Mouse (Mus musculus) Muller cell, postnatal 12 days (primary cell): Measurements from ENCODE around the gene Nol11.
A peak's percentile ranks its signal among the peaks of the same experiment; 100 is the strongest.

Experiments used
- DNase-seq: peaks from one replicate; pipeline ENCODE4 v3.0.0-alpha.2; 2015; ENCODE audit errors: inconsistent ontology term

The Nol11 gene

DNA sequence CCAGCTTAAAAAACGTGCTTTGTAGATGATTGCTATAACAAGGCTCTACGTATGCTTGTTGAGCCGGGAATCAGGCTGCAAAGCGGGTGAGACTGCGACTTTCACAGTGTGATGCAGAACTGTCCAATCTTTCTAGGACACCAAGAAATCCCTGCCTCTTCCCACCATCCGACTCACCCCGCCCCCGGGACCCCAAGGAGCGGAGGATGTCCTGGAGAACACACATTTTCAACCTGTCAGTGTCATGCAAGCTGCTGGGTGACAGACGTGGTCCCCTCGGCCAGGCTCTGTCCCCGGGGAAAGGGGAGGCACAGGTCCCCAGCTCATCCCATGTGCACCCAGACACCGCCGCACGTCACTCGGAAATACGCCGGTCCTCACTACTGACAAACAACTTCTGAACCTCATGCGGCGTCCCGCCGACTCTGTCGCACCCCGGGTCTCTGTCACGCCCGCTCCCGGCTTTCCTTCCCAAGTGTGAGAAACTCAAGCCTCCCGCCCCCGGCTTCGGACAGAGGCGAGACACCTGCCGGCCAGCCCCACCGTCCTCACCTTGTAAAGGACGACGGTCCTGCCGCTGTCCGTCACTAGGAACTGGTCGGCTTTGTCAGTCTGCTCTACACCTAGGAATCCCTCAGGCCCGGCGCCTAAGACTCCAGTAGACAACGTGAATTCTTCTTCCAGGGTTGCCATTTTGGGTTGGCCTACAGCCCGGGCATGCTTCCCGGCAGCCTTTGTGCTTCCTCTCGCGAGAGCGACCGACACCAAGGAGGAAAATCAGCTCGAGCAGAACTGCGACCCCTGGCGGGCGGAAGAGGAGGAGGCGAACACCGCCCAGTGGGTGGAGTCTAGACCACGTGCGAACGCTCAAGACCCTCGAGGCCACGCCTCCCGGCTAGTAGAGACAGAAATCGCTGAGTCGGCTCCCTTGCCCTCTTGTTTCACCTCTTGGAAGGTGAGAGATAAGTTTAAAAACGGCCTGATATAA is at the start of gene Nol11:
TSS of gene Nol11 (minus strand) at position 817 of the 988 bp plus-strand sequence.
- peak; percentile 96 for DNase-seq

DNA sequence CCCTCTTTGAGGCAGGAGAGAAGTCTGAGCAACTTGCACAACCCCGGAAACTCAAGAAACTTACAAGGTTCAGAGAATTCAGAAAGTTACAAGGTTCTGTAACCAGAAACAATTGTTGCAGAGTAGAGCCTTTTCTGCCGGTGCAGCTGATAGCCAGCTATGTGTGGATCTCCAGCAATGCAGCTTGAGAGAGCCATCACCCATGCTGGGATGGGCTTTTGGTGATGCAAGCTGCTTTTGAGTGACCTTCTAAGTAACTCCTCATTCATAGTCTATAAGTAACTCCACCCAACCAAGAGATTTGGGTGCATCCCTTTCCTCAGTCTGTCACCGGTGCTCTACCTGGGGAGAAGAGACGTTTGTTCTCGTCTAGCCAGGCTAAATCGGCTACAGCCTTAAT is 49.3 kb upstream of the Nol11 start:
- DNase-seq = no peak

DNA sequence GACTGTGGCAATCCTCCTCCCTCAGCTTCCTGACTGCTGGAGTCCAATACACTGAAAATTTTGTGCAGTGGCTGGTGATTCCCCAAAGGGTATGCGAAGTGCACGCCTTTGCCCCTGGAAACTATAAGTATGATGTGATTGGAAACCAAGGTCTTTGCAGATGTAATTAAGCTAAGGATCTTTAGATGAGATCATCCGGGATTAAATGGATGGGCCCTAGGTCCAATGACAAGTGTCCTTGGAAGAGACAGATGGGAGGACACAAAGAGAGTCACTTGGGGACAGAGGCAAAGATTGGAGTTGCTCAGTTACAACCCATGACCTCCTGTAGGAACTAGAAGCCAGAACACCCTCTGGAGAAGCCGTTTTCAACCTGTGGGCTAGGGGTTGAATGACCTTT is 48.4 kb upstream of the Nol11 start:
- no peak for DNase-seq

DNA sequence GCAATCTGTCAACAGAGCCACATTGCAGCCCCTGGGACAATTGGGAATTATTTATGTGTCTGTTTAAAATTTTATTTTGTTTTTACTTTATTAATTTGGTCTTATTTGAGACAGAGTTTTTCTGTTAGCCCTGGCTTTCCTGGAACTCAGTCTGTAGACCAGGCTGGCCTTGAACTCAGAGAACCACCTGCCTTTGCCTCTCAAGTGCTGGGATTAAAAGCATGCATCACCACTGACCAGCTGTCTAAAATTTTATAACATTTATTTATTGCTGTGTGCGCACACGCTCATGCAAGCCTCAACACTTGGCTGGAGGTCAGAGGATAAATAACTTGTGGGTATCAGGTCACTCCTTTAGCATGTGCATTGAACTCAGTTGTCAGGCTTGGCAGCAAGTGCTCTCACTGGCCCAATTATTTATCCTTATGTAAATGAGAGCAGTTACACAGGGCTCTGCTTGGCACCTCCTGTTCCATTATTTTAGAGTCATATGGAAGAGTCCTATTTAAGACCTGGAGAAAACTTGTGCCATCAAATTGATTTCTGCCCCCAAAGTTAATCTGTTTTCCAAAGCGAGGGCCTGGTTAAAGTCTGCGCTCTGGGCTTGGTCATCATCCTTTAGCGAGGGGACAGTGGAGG is 44.2 kb upstream of the Nol11 start:
- no peak for DNase-seq

DNA sequence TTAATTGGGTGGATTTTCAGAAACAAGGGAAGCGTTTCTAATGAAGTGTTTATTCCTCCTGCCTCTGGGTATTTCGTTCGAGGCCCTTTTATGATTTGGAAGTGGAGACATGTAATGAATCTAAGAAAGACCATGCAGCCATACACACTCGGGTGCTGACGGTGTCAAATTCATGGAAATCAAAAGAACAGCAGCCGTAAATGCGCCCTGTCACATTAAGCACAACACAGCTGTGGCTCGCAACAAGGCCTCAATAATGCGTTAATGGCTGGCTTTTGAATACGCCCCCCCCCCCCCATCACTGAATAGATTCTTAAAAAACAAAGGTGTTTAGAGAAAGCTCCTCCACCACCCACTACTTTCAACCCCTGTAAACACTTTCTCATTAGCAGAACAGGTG is 40.9 kb upstream of the Nol11 start:
- no peak for DNase-seq

DNA sequence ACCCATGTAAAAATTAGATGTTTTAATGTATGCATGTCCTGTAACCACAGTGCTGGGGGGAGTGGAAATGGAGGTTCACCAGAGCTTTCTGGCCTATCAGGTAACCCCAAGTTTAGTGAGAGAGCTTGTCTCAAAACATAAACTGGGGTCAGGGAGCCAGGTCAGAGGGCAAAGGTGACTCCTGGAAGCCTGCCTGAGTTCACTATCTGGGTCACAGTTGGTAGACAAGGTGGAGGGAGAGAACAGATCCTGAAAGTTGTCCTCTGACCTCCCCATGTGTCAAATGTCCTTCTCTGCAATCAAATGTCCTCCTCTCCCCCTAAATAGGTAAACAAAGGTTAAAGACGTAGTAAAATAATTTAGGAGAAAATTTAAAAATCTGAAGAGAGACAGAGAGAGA is 37.2 kb upstream of the Nol11 start:
- DNase-seq = no peak

DNA sequence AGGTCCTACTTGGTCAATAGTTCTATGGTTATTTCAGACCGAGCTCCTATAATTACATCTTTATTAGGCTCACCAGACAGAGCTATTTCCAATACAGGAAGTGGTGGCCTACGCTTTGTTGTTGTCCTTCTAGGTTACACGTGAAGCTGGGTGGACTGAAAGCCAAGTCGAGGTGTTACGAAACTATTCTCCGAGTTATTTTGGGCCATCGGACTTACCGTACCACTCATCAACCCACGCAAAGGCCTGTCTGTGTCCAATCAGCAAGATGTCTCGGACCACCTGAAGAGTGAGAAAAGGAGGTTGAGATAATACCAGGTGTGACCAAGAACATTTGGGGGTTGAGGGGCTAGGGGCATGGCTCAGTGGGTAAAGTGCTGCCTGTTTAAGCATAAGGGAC is 36.8 kb upstream of the Nol11 start:
- DNase-seq = no peak

DNA sequence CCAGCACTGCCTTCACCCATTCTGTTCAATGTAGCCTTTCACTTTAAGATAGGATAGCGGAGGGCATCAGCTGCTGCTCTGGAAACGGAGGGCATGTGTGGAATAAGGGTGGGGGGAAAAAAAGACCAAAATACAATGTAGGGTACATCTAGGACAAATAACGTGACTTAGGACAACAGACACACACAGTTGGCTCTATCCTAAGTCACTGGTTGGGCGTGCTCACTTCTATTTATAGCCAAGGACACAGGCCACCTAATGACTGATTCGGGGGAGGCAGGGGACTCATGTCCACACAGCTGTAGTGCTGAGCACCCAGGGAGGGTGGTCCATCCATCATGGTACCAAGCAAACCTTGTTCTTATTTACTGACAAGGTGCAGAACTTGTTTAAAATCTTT is 36.1 kb upstream of the Nol11 start:
- DNase-seq = no peak

DNA sequence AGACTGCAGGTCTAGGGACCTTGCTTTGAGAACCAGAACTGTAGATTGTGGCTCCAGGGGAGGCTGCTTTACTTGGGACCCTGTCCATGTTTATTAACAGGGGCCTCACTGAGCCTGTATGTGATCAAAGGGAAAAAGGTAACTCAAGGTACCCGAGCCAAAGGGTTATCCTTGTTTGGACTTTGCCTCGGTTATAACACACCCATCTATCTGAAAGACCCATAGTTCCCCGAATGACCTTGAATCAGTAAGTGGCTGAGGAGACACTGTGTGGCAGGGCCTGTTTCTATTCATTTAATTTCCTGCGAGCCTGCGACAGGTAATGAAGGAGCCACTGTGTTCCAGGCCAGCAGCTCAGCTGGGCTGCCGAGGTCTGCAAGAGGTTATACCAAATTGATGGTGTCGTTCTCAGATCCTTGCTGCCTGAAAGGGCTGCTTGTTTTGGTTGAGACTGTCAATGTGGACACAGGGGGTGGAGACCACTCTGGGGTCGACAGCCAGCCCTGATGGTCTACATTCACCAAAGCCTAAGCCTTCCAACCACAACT is 34.6 kb upstream of the Nol11 start:
- no peak for DNase-seq

DNA sequence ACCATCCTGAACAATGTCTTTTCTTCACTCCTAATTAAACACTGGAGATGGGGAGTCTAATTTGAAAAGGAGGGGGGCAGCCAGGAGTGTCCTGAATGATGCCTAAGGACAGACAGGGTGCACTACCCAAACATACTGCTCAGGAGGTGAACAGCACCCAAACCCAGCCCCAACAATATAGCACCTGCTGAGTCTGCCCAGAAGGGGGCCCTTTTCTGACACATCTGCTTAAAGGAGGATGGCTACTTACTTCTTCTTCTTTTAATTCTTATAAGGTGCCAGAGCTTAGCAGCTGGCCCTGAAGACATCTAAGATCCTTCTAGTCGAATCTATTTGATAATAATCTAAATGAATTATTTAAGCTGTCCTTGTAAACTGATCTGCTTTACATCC is 34.0 kb upstream of the Nol11 start:
- no peak for DNase-seq

DNA sequence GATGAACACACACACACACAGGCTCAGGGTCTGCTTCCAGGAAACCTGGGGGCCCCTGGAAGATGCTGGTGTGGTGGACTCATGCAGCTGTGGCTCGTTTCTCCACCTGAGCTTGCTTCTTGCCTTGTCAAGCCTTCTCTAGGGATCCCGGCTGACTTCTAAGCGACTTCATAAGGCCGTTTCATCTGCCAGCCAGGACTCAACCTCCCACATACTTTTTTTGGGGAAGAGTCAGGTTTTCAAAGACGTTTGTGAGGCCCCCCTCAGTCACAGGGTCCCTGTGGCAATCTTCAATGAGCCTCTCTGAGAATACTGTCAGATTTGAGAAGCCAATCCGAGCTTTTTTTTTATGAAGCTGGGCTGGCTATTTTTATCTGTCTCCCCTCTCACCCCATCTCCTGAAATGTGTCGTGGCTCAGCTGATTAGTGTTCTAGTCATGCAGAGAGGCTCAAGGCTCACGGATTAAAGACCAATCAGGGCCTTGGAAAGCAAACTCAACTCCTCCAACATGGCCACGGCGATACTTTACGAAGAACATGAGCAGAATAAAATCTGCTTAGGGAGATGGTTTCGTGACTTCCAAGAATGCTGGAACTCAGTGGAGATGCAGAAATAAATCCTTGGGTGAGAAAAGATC is 33.5 kb upstream of the Nol11 start:
- DNase-seq = no peak

DNA sequence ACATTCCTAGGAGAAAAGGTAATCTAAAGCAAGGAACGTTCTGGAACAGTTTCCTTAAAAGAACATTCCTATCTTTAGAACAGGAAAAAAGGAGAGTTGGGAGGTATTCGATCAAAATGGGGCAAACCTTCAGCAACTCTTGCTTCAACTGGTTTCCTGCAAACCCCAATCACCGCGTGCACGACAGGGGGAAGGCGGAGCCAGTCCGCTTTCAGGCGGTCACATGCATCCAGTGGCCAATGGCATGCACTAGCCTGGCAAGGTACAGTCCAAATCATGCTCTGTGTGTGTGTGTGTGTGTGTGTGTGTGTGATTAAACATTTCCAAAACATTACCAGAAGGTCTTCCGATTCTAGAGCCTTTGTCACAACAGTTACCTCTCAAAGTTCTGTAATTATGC is 25.9 kb upstream of the Nol11 start:
- DNase-seq = no peak

DNA sequence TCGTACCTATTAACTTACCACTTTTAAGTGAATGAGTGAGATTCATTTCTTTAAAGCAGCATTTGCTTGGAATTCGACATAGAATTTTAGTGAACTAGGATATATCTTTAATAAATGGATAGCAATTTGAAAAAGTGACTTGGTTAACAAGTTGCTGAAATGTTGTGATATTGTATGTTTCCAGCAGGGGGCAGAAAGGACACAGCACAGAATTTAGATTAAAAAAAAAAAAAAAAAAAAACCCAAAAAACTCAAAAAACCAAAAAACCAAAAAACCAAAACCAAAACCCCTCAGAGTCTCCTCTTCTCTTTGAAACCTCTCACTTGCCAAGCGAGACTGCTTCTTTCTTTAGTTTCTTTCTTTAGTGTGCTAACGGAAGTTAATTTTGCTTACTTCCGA is 24.6 kb upstream of the Nol11 start:
- DNase-seq = peak; percentile 11

DNA sequence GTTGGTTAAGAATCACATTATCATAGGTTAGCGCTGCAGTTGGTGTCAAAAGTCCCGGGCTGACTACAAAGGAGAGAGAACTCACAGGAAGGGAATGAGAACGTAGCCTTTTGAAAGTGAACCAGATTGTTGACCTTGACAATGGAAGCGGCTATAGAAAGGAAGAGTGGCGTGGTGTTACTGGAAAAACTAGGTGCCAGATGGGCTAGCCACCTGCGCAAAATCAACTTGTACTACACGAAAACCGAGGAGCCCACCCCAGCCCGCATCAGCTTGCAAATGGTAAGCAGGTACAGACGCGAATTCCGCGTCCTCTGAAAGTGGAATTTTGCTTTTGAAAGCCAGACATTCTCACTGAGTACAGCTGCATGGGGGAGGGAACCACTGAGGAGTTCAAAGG is 20.6 kb upstream of the Nol11 start:
- DNase-seq = no peak

DNA sequence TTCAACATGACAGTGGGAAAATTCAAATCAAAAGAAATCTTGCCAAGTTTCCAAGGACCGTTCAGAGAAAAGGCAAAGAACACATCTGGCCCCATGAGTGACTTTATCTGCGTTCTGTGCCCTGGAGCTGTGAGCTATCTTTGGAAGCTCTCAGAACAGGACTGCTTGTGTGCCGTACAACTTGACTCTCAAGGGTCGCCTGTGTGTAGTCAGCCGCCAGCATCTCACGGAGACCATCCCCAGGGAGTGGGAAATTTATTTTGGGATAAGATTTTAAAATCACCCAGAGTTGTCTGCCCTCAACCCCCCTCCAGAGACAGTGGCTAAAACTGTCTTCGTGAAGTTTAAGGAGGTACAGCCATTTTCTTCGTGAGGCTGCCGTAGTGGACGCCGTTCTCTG is 12.6 kb upstream of the Nol11 start:
- DNase-seq = no peak

DNA sequence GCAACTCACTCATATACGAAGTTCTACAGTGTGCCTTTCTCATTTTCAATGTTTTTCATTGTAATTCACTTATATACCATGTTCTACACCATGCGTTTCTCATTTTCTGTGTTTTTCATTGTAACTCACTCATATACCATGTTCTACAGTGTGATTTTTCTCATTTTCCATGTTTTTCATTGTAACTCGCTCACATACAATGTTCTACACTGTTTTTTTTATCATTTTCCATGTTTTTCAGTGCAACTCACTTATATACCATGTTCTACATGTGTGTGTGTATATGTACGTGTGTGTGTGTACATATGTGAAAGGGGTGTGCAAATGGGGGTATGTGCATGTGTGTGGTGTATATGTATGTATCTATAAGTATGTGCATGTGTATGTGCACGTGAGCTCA is 10.1 kb upstream of the Nol11 start:
- DNase-seq = peak; percentile 12

DNA sequence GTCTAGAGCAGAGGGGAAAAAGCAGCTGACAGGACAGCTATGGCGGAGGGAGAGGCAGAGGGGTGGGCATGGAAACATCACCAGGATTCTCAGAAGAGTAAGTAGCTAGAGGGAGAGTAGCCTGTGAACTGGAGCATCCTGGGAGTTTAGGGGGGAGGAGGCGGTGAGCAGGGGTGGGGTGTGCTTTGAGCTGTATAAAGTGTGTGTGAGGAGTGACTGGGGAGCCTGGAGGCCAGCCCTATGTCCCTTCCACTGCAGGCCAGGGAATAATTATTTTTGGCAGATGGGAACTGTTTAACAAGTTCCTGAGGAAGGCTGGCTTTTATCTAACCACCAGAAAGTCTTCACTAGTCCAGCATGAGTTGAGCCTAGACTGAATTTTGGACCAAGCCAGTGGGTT is 6.2 kb upstream of the Nol11 start:
- no peak for DNase-seq

DNA sequence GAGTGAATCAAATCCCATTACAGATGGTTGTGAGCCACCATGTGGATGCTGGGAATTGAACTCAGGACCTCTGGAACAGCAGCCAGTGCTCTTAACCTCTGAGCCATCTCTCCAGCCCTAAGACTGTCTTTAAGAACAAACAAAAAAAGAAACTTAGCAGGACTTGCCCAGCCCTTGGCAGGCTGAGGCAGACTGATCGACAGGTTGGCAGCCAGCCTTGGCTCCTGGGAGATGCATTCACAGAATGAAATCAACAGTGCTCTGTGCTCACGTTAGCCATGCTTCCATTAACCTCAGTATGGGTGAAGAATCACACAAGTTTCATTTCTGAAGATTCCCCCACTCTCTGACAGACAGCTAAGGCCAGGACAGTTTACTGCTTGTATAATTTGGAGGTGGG is 1.2 kb upstream of the Nol11 start:
- DNase-seq = peak; percentile 8

DNA sequence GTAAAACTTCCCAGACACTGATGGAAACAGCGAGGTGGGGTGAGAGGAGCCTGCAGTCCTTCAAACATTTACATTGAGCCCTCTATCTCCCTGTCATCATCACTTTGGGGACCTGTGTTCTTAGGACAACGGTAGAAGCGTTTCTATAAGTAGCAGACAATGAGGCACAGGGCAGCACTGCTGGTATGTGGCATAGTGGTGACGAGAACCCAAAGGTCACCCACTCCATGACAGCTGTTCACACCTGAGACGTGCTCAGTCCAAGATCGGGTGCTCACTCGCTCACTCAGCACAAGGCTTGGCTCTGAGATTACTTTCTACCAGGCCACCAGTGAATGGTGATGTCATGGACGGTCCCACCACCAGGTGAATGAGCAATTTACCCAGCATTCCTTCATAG is 5.4 kb downstream of the Nol11 start:
- no peak for DNase-seq

DNA sequence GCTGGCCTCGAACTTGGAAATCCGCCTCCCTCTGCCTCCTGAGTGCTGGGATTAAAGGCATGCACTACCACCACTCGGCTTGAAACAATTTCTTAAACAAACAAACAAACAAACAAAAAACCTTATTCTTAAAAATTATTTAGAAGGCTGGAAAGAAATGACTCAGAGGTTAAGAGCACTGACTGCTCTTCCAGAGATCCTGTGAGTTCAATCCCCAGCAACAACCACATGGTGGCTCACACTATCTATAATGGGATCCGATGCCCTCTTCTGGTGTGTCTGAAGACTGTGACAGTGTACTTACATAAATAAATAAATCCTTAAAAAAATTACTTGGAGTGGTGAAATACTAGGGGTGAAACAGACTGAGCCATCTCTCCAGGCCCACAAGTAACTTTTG is 28.0 kb downstream of the Nol11 start:
- no peak for DNase-seq

DNA sequence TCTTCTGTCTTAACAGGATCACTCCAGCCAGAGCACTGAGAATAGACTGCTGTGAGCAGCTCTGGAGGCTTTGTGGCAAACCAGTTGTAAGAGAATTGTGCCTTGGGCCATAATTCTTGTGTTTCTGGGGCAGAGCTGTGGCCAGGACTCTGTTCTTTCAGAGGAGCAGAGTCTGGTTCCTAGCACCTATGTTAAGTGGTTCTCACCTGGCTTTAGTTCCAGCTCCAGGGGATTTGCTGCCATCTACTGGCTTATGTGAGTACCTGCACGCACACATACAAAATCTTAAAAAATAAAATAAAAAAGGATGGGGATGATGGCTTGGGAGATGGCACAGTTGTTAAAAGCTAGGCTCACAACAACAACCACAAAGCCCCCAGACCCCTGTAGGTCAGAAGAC is 30.1 kb downstream of the Nol11 start:
- DNase-seq = no peak

DNA sequence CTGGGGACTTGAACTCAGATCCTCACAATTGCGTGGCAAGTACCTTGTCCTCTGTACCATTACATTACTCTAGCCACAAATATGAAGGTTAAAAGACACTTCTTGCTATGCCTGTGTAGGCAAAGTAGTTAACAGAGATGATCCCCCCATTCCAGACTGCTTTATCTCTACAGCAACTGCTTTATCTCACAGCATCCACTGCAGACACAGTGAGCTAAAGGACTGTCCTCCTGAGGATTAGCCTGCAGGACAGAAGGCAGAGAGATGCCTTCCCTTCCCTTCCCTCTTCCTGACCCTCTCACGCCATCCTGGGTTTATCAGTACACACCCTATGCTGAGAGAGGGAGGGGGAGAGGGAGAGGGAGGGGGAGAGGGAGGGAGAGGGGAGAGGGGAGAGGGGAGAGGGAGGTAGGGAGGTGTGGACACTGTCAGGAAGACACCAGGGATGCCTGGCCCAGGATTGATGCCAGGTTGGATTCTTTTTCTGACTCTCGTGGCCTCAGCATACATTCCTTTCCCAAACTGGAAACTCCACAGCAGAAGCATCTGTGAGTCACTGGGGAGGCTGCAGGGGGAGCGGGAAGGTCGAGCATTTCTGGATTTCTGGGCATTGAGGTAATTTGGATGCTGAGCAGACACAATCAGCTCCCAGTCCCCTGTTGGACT is 32.1 kb downstream of the Nol11 start:
- DNase-seq = peak; percentile 94
